Mouse (Mus musculus) forebrain, embryonic 11.5 days (tissue): ENCODE results near the gene Nlrp6. TPM values are rescaled to one million over a fixed set of nuclear protein-coding genes. Genes with fewer than 3 reads are reported as not detected.
"Not testable (repeated sequence)": the region's sequence is repeated elsewhere in the genome, so short reads cannot be mapped to it uniquely, and the experiment has no call there.

Source experiments
- ATAC-seq: fragments of 200-750 bp; cut with Nextera tagmentation; replicated peaks from 2 replicates; pipeline ENCODE4 v1.8.0; 2017; ENCODE audit warnings: moderate TSS enrichment; ENCODE audit not compliant: low FRiP score
- DNase-seq: peaks from one replicate; pipeline ENCODE4 v3.0.0-alpha.2; 2017; ENCODE audit warnings: low spot score
- H3K27ac ChIP-seq: fragments of 300-500 bp; sonication (generic); 2 replicates; pipeline ENCODE4 v1.5.1; 2014; ENCODE audit warnings: low read depth, low read length
- H3K27me3 ChIP-seq: fragments of 300-500 bp; sonication (generic); 2 replicates; pipeline ENCODE4 v1.6.1; 2014; ENCODE audit warnings: mild to moderate bottlenecking, low read length, mixed read lengths; ENCODE audit not compliant: control insufficient read depth, insufficient read depth
- H3K36me3 ChIP-seq: fragments of 300-500 bp; sonication (generic); 2 replicates; pipeline ENCODE4 v1.6.1; 2014; ENCODE audit warnings: mild to moderate bottlenecking, low read length, moderate library complexity, mixed read lengths; ENCODE audit not compliant: control insufficient read depth, insufficient read depth
- H3K4me1 ChIP-seq: fragments of 300-500 bp; sonication (generic); replicated peaks from 2 replicates; pipeline ENCODE4 v1.6.1; 2014; ENCODE audit warnings: low read length, mixed read lengths; ENCODE audit not compliant: control insufficient read depth, insufficient read depth
- H3K4me2 ChIP-seq: fragments of 300-500 bp; sonication (generic); 2 replicates; pipeline ENCODE4 v1.6.1; 2014; ENCODE audit warnings: low read depth, mild to moderate bottlenecking, low read length, moderate library complexity, mixed read lengths; ENCODE audit not compliant: severe bottlenecking
- H3K4me3 ChIP-seq: fragments of 300-500 bp; sonication (generic); 2 replicates; pipeline ENCODE4 v1.5.1; 2014; ENCODE audit warnings: low read depth, low read length
- H3K9ac ChIP-seq: fragments of 300-500 bp; sonication (generic); 2 replicates; pipeline ENCODE4 v1.6.1; 2014; ENCODE audit warnings: low read length
- H3K9me3 ChIP-seq: fragments of 300-500 bp; sonication (generic); 2 replicates; pipeline ENCODE4 v1.6.1; 2016; ENCODE audit warnings: low read length, mixed read lengths; ENCODE audit not compliant: control insufficient read depth
- WGBS: fragments of 180-500 bp; shearing (Covaris S2); extraction: QIAGEN DNeasy Blood & Tissue Kit; methylation state at CpG from one replicate; pipeline ENCODE4 v1.1.7; 2014; 5-methylcytosine and 5-hydroxymethylcytosine counted together
- polyA plus RNA-seq: library from polyadenylated mRNA; unstranded; fragments of >200 nt; fragmentation: Nextera tagmentation; extraction: Ambion mirVana; gene quantifications from 2 replicates; pipeline ENCODE4 v1.2.1, GENCODE M21; 2014

Gene Nlrp6
- polyA plus RNA-seq, 1 experiment from 2014 or later, result 0.37 TPM

GRCm38 (mm10) chr7:140967862-140968591 lies 47.3 kb downstream of the Nlrp6 start:
- WGBS, result 3% methylated on average over 14 of the region's 14 CpGs
- Histone ChIP-seq H3K27ac (no peak overlapping the region), H3K27me3 (no peaks in the 10 kb centered on the region; the same call in 1 of the 2 replicates), H3K9me3 (no peaks in the 10 kb centered on the region), H3K9ac (no peak overlapping the region), H3K4me3 (no peak overlapping the region), H3K4me1 (peaks cover 6% of the 10 kb centered on the region; the same call in 1 of the 2 replicates), H3K36me3 (no peaks in the 10 kb centered on the region), H3K4me2 (no peak overlapping the region)
- ATAC-seq, result peak; percentile 60; the same call in 1 of the 2 replicates
- DNase-seq, result no peak

GRCm38 (mm10) chr7:140968710-140969109 lies 48.0 kb downstream of the Nlrp6 start:
- H3K27ac ChIP-seq, ATAC-seq, H3K4me3 ChIP-seq, H3K27me3 ChIP-seq, DNase-seq, H3K9me3 ChIP-seq, H3K4me2 ChIP-seq, H3K9ac ChIP-seq, H3K36me3 ChIP-seq: not testable (repeated sequence)
- H3K4me1 ChIP-seq, result peaks cover 11% of the 10 kb centered on the region; the same call in 1 of the 2 replicates
- 16% methylated on average over 3 of the region's 3 CpGs for WGBS

GRCm38 (mm10) chr7:140970931-140971330 lies 50.2 kb downstream of the Nlrp6 start:
- WGBS, result 48% methylated on average over 7 of the region's 7 CpGs
- Histone ChIP-seq H3K36me3 (no peaks in the 10 kb centered on the region), H3K4me3 (no peak overlapping the region), H3K27ac (no peak overlapping the region), H3K27me3 (peaks cover 2% of the 10 kb centered on the region; the same call in 1 of the 2 replicates), H3K9me3 (no peaks in the 10 kb centered on the region), H3K9ac (no peak overlapping the region), H3K4me2 (no peak overlapping the region), H3K4me1 (peaks cover 13% of the 10 kb centered on the region; the same call in 1 of the 2 replicates)
- DNase-seq, result no peak
- ATAC-seq, result no peak

- ATAC-seq, result no peak
- Histone ChIP-seq H3K9ac (no peak overlapping the region), H3K4me3 (no peak overlapping the region), H3K27ac (no peak overlapping the region), H3K9me3 (no peaks in the 10 kb centered on the region), H3K27me3 (peaks cover 2% of the 10 kb centered on the region; the same call in 1 of the 2 replicates), H3K36me3 (no peaks in the 10 kb centered on the region), H3K4me2 (no peak overlapping the region), H3K4me1 (peaks cover 13% of the 10 kb centered on the region; the same call in 1 of the 2 replicates)
- no peak for DNase-seq
- WGBS, result 88% methylated on average over 8 of the region's 8 CpGs
Measured at GRCm38 (mm10) chr7:140971479-140972171, 50.9 kb downstream of the Nlrp6 start.

GRCm38 (mm10) chr7:140973396-140974165 lies 52.9 kb downstream of the Nlrp6 start:
- Histone ChIP-seq H3K27me3 (peaks cover 2% of the 10 kb centered on the region; the same call in 1 of the 2 replicates), H3K27ac (no peak overlapping the region), H3K36me3 (no peaks in the 10 kb centered on the region), H3K9ac (no peak overlapping the region), H3K4me2 (no peak overlapping the region), H3K9me3 (no peaks in the 10 kb centered on the region), H3K4me3 (no peak overlapping the region), H3K4me1 (peaks cover 7% of the 10 kb centered on the region; the same call in 1 of the 2 replicates)
- DNase-seq (no peak), ATAC-seq (no peak)
- 26% methylated on average over 14 of the region's 14 CpGs for WGBS

- Histone ChIP-seq H3K36me3 (no peaks in the 10 kb centered on the region), H3K27ac (no peak overlapping the region), H3K4me1 (peaks cover 7% of the 10 kb centered on the region; the same call in 1 of the 2 replicates), H3K4me2 (no peak overlapping the region), H3K9ac (no peak overlapping the region), H3K9me3 (no peaks in the 10 kb centered on the region), H3K27me3 (peaks cover 2% of the 10 kb centered on the region; the same call in 1 of the 2 replicates), H3K4me3 (no peak overlapping the region)
- DNase-seq (no peak), ATAC-seq (no peak)
- WGBS, result 8% methylated on average over 9 of the region's 9 CpGs
Measured at GRCm38 (mm10) chr7:140974940-140975339, 54.2 kb downstream of the Nlrp6 start.

- no peak for ATAC-seq
- Histone ChIP-seq H3K9me3 (no peaks in the 10 kb centered on the region), H3K36me3 (no peaks in the 10 kb centered on the region), H3K27ac (no peak overlapping the region), H3K4me3 (no peak overlapping the region), H3K4me1 (peaks cover 7% of the 10 kb centered on the region; the same call in 1 of the 2 replicates), H3K4me2 (no peak overlapping the region), H3K9ac (no peak overlapping the region), H3K27me3 (peaks cover 2% of the 10 kb centered on the region; the same call in 1 of the 2 replicates)
- 34% methylated on average over 3 of the region's 3 CpGs for WGBS
- DNase-seq, result no peak
Measured at GRCm38 (mm10) chr7:140975465-140975864, 54.8 kb downstream of the Nlrp6 start.

GRCm38 (mm10) chr7:140976720-140977119 lies 56.0 kb downstream of the Nlrp6 start:
- WGBS, result 89% methylated on average over 9 of the region's 9 CpGs
- ATAC-seq, H3K27ac ChIP-seq: not testable (repeated sequence)

More at GRCm38 (mm10) chr7:140976720-140977119, 56.0 kb downstream of the Nlrp6 start:
- not testable (repeated sequence) for H3K9ac ChIP-seq, H3K4me3 ChIP-seq, DNase-seq, H3K4me1 ChIP-seq, H3K36me3 ChIP-seq, H3K4me2 ChIP-seq, H3K27me3 ChIP-seq, H3K9me3 ChIP-seq
